Mouse (Mus musculus) stomach, postnatal 0 days (tissue): ENCODE results near the gene Aldoart2. TPM values are rescaled to one million over a fixed set of nuclear protein-coding genes. Genes with fewer than 3 reads are reported as not detected.

Experiments used
- ATAC-seq: fragments of 200-750 bp; cut with Nextera tagmentation; 2 replicates; pipeline ENCODE4 v1.8.0; 2017; ENCODE audit not compliant: low FRiP score, low TSS enrichment
- DNase-seq: peaks from one replicate; pipeline ENCODE4 v3.0.0-alpha.2; 2016; ENCODE audit warnings: low spot score
- H3K27ac ChIP-seq: fragments of 300-500 bp; sonication (generic); replicated peaks from 2 replicates; pipeline ENCODE4 v1.5.1; 2014; ENCODE audit warnings: mild to moderate bottlenecking, control low read depth
- H3K27me3 ChIP-seq: fragments of 300-500 bp; sonication (generic); 2 replicates; pipeline ENCODE4 v1.6.1; 2014; ENCODE audit warnings: low read length; ENCODE audit not compliant: control insufficient read depth, insufficient read depth
- H3K36me3 ChIP-seq: fragments of 300-500 bp; sonication (generic); 2 replicates; pipeline ENCODE4 v1.6.1; 2014; ENCODE audit warnings: low read length, mixed read lengths; ENCODE audit not compliant: control insufficient read depth, insufficient read depth
- H3K4me1 ChIP-seq: fragments of 300-500 bp; sonication (generic); replicated peaks from 2 replicates; pipeline ENCODE4 v1.6.1; 2014; ENCODE audit warnings: antibody characterized with exemption; ENCODE audit not compliant: control insufficient read depth, insufficient read depth
- H3K4me2 ChIP-seq: fragments of 300-500 bp; sonication (generic); replicated peaks from 2 replicates; pipeline ENCODE4 v1.6.1; 2014; ENCODE audit warnings: low read depth, mild to moderate bottlenecking, control low read depth, moderate library complexity
- H3K4me3 ChIP-seq: fragments of 300-500 bp; sonication (generic); 2 replicates; pipeline ENCODE4 v1.5.1; 2014; ENCODE audit warnings: low read depth, low read length, control low read depth
- H3K9ac ChIP-seq: fragments of 300-500 bp; sonication (generic); 2 replicates; pipeline ENCODE4 v1.6.1; 2014; ENCODE audit warnings: mild to moderate bottlenecking, low read length, control low read depth, mixed read lengths
- H3K9me3 ChIP-seq: fragments of 300-500 bp; sonication (generic); 2 replicates; pipeline ENCODE4 v1.6.1; 2016; ENCODE audit warnings: low read length; ENCODE audit not compliant: control insufficient read depth
- CTCF ChIP-seq: IDR thresholded peaks from 2 replicates; pipeline ENCODE4 v1.5.1; 2016; ENCODE audit warnings: antibody characterized with exemption, low read depth, mild to moderate bottlenecking, moderate library complexity
- EP300 ChIP-seq: optimal IDR thresholded peaks from 2 replicates; pipeline ENCODE3; 2016; ENCODE audit warnings: antibody characterized with exemption
- WGBS: fragments of 180-500 bp; shearing (Covaris S2); extraction: QIAGEN DNeasy Blood & Tissue Kit; methylation state at CpG from one replicate; pipeline ENCODE4 v1.1.7; 2014; 5-methylcytosine and 5-hydroxymethylcytosine counted together
- polyA plus RNA-seq: library from polyadenylated mRNA; unstranded; fragments of >200 nt; fragmentation: Nextera tagmentation; extraction: Ambion mirVana; gene quantifications from 2 replicates; pipeline ENCODE4 v1.2.1, GENCODE M21; 2015

Gene Aldoart2
- not detected in 2 replicates for polyA plus RNA-seq

DNA sequence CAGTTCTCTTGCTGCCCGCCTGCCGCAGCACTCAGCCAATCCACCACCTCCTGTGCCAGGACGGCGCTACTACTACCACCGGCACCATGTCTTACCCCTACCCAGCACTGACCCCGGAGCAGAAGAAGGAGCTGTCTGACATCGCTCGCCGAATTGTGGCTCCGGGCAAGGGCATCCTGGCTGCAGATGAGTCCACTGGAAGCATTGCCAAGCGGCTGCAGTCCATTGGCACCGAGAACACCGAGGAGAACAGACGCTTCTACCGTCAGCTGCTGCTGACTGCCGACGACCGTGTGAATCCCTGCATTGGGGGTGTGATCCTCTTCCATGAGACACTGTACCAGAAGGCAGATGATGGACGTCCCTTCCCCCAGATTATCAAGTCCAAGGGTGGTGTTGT, at the start of gene Aldoart2:
TSS of gene Aldoart2 (plus strand) at position 34 of the 400 bp plus-strand sequence.
- no peak within 1 kb of the TSS for H3K4me3 ChIP-seq
- WGBS = 97% methylated on average over 19 of the region's 19 CpGs
- no peak for ATAC-seq
- no peak for DNase-seq
- no peak within 1 kb of the TSS for H3K9ac ChIP-seq
- TF ChIP-seq EP300 = no peak
- no peak for TF ChIP-seq CTCF
- H3K27ac ChIP-seq = no peak within 1 kb of the TSS
- no peaks in the 10 kb centered on the region for H3K9me3 ChIP-seq
- no peaks in the 10 kb centered on the region for H3K27me3 ChIP-seq
- no peaks in the 10 kb centered on the region for H3K4me1 ChIP-seq
- H3K4me2 ChIP-seq = no peak within 1 kb of the TSS
- H3K36me3 ChIP-seq = no peaks in the 10 kb centered on the region

DNA sequence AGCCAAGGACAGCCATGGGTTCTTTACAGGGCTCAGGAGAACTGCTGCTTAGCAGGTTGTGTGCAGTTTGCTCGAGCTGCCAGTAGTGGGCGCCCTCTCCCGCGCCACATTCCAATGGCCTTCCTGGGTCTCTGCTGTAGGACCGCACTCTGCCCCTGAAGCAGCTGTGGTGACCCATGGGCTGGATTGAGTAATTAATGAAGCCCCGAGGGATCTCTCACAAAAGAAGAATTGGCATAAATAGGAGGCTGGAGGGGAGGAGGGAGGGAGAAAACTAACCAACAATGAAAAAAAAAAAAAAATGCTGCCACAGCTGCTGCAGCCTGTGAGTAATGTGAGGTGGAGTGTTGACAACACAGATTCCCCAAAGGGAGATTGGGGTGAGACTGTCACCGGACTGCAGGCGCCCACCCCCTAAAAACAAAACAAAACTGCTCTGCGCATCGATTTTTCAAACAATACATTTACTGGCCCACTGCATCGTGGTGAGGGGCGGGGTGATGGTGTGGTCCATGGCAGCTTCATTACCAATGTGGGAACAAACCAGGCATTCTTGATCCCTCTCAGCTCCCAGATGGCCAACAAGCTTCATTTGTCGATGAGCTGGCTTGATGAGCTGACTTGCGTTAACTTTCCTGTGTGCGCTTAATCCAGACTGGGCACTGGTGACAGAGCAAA, 46.8 kb upstream of the Aldoart2 start:
- no peak overlapping the region for H3K27ac ChIP-seq
- no peak overlapping the region for H3K4me2 ChIP-seq
- no peaks in the 10 kb centered on the region for H3K36me3 ChIP-seq
- no peak for ATAC-seq
- 46% methylated on average over 15 of the region's 15 CpGs for WGBS
- no peak overlapping the region for H3K9ac ChIP-seq
- no peak for TF ChIP-seq EP300
- peak; percentile 73 for TF ChIP-seq CTCF
- H3K4me1 ChIP-seq = no peaks in the 10 kb centered on the region
- H3K9me3 ChIP-seq = no peaks in the 10 kb centered on the region
- H3K4me3 ChIP-seq = no peak overlapping the region
- H3K27me3 ChIP-seq = no peaks in the 10 kb centered on the region
- peak; percentile 41 for DNase-seq

GRCm38 (mm10) chr12:55526983-55527752, 37.9 kb upstream of the Aldoart2 start:
- no peaks in the 10 kb centered on the region for H3K9me3 ChIP-seq
- DNase-seq = no peak
- no peak for ATAC-seq
- H3K36me3 ChIP-seq = no peaks in the 10 kb centered on the region
- TF ChIP-seq EP300 (no peak), CTCF (no peak)
- WGBS = 66% methylated on average over 15 of the region's 15 CpGs
- H3K27ac ChIP-seq = no peak overlapping the region
- H3K4me2 ChIP-seq = no peak overlapping the region
- no peaks in the 10 kb centered on the region for H3K27me3 ChIP-seq
- H3K9ac ChIP-seq = no peak overlapping the region
- no peak overlapping the region for H3K4me3 ChIP-seq
- H3K4me1 ChIP-seq = no peaks in the 10 kb centered on the region

DNA sequence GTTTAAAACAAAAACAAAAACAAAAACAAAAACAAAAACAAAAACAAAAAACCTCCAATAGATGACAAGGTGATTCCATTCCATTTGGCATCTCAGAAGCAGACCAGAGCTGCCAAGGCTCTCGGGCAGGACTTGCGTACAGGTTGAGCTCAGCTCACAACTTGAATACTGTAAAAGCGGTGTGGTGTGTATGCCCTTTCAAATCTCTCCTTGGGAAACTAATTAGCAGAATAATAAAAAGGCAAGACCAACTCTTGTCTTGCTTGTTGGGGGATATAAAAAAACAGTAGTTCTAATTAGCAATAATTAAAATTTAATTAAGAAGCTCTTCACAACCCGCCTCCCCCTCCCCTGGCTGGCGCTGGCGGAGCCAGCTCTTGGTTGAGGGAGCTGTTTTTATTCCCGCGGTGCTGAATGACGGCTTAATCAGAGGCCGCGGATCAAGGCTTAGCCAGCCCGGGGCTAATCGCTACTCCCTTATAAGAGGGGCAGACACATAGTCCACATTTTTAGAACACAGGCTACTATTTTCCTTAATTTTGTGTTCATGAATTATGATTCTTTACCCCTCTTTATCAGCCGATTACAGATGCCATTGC, 28.4 kb upstream of the Aldoart2 start:
- no peak overlapping the region for H3K4me2 ChIP-seq
- H3K4me1 ChIP-seq = no peaks in the 10 kb centered on the region
- no peak overlapping the region for H3K9ac ChIP-seq
- WGBS = 6% methylated on average over 14 of the region's 14 CpGs
- H3K4me3 ChIP-seq = no peak overlapping the region
- H3K27ac ChIP-seq = no peak overlapping the region
- no peaks in the 10 kb centered on the region for H3K36me3 ChIP-seq
- H3K9me3 ChIP-seq = no peaks in the 10 kb centered on the region
- no peaks in the 10 kb centered on the region for H3K27me3 ChIP-seq
- ATAC-seq = no peak
- no peak for TF ChIP-seq EP300
- no peak for TF ChIP-seq CTCF
- peak; percentile 24 for DNase-seq

- H3K4me2 ChIP-seq = no peak overlapping the region
- H3K27ac ChIP-seq = no peak overlapping the region
- TF ChIP-seq CTCF (no peak), EP300 (no peak)
- no peaks in the 10 kb centered on the region for H3K36me3 ChIP-seq
- ATAC-seq = no peak
- H3K9me3 ChIP-seq = no peaks in the 10 kb centered on the region
- no peak for DNase-seq
- no peak overlapping the region for H3K9ac ChIP-seq
- no peaks in the 10 kb centered on the region for H3K4me1 ChIP-seq
- WGBS = 58% methylated on average over 7 of the region's 7 CpGs
- no peaks in the 10 kb centered on the region for H3K27me3 ChIP-seq
- H3K4me3 ChIP-seq = no peak overlapping the region
Measured at GRCm38 (mm10) chr12:55537742-55538141, 27.3 kb upstream of the Aldoart2 start.
